Mouse (Mus musculus) lung, adult 2 months (tissue): ENCODE results near the gene Trpm5.

Source experiments
- CTCF ChIP-seq: fragments of 200-500 bp; IDR thresholded peaks from 2 replicates; pipeline ENCODE4 v1.5.1; 2011; ENCODE audit warnings: mild to moderate bottlenecking, low read length, control low read depth; ENCODE audit not compliant: insufficient read depth
- POLR2A ChIP-seq: fragments of 200-500 bp; IDR thresholded peaks from 2 replicates; pipeline ENCODE4 v1.6.1; 2011; ENCODE audit warnings: low read depth, mild to moderate bottlenecking, control low read depth, low read length, borderline replicate concordance; ENCODE audit errors: extremely low read depth

- TF ChIP-seq CTCF (peak; percentile 54; the same call in 1 of the 2 replicates), POLR2A (peak; percentile 22; the same call in 1 of the 2 replicates)
These were observed 16.4 kb upstream of the Trpm5 start for GRCm38 (mm10) chr7:143110803-143111202.
